Mouse (Mus musculus): Measurements from ENCODE around the gene Wdr18. TPM values are rescaled to one million over a fixed set of nuclear protein-coding genes. Genes with fewer than 3 reads are reported as not detected.

The Wdr18 gene
- polyA plus RNA-seq, 1 experiment from 2014 or later = 84.4 TPM

DNA sequence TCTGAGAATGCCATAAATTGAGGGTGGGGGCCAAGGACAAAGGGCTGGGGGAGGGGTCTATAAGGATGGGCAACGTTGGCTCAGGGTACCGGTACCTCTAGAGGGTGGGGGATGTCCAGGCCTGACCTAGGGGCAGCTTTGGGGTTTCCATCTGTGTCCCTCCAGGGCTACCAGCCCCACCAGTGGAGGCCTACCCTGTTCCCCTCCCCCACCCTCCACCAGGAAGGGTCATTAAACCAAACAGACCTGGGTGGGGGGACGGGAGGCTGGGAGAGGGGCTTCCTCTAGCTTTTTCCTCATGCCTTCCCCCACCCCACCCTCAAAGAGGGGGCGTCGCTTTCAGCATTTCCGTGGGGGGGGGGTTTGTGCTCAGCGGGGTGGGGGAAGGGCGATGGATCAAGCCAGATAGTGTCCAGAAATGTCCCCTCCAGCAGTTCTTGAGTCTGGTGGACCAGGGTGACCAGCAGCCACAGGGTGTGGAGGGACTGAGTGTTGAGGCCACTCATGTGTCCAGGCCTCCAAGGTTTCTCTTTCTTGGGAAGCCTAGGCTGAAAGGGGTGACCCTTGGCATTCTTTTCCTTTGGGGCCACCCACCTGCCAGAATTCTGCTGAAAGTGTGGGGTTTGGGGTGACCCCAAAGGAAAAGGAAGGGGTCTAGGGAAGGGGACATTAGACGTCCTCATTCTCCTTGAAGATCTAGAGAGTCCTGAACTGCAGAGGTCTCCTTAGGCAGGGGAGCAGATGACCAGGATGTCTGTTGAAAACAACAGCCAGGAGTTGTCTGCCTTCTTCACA, 30.8 kb upstream of the Wdr18 start:
- Histone ChIP-seq H3K9me3 (ENCODE audit: control insufficient read depth, low read length) (no peaks in the 10 kb centered on the region), H3K4me3 (ENCODE audit: control insufficient read depth in 1 of 2, insufficient read depth in 1 of 2, low read depth in 1 of 2, low read length in 2 of 2) (peak overlapping the region; percentile 89 to 93; a peak in 3 of 4 replicates), H3K27me3 (ENCODE audit: control insufficient read depth, insufficient read depth, low read length) (no peaks in the 10 kb centered on the region), H3K4me2 (ENCODE audit: low read length) (peak overlapping the region; percentile 83), H3K36me3 (ENCODE audit: control insufficient read depth, insufficient read depth, low read length) (peaks cover 27% of the 10 kb centered on the region), H3K9ac (ENCODE audit: low read length) (peak overlapping the region; percentile 95; the same call in 1 of the 2 replicates), H3K4me1 (ENCODE audit: control insufficient read depth in 2 of 2, insufficient read depth in 2 of 2, low read length in 2 of 2) (peaks cover 29 to 51% of the 10 kb centered on the region in 2 experiments), H3K27ac (replicated peaks in 1 of 2; ENCODE audit: control insufficient read depth in 1 of 2, insufficient read depth in 1 of 2, low read depth in 2 of 2, low read length in 2 of 2) (peak overlapping the region in 1 of 2 experiments; percentile 94; a peak in 2 of 4 replicates)
- WGBS = 20% methylated on average over 9 of the region's 9 CpGs
- ATAC-seq (ENCODE audit: insufficient number of reproducible peaks, insufficient read depth, low FRiP score, low read depth) = no peak

DNA sequence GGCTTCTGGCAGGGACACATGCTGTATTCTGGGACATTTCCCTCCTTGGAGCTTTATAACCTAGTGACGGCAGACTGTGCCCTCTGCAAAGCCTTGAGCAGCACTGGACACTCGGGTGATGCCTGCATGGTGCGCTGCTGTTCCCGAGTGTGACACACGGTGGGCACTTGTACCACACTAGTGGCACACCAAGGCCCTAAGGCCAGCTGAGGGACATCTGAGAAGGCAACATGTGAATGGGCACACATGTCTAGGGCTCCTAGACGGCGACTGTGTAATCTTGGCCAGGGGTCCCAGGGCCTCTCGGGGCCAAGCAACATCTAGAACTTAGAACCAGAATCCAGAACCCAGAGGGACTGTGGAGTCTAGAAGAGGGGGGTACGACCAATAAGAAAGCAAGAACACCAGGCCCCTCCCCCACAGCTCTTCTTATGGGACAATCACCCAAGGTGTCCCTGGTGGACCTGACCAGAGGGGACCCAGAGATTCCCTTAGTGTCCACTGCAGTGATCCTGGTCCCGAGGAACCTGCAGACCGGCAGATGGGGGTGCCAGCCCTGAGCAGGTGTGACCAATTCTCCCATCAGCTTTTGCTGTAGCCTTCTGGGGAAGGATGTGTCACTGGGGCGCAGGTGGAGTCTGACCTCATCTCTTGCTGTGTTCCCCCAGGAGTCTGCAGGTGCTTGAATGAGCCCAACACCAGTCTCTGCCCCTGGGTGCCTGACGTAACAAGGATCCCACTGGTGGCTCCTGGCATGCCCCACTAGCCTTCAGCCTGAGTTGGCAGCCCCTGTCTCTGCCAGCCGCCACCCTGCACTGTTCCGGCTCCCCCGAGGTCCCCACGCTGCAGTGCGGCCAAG, 29.8 kb upstream of the Wdr18 start:
- Histone ChIP-seq H3K4me2 (ENCODE audit: low read length) (no peak overlapping the region), H3K4me3 (ENCODE audit: control insufficient read depth in 1 of 2, insufficient read depth in 1 of 2, low read depth in 1 of 2, low read length in 2 of 2) (no peak overlapping the region), H3K9ac (ENCODE audit: low read length) (no peak overlapping the region), H3K27ac (replicated peaks in 1 of 2; ENCODE audit: control insufficient read depth in 1 of 2, insufficient read depth in 1 of 2, low read depth in 2 of 2, low read length in 2 of 2) (no peak overlapping the region), H3K4me1 (ENCODE audit: control insufficient read depth in 2 of 2, insufficient read depth in 2 of 2, low read length in 2 of 2) (peaks cover 32 to 57% of the 10 kb centered on the region in 2 experiments), H3K36me3 (ENCODE audit: control insufficient read depth, insufficient read depth, low read length) (peaks cover 33% of the 10 kb centered on the region), H3K27me3 (ENCODE audit: control insufficient read depth, insufficient read depth, low read length) (no peaks in the 10 kb centered on the region), H3K9me3 (ENCODE audit: control insufficient read depth, low read length) (no peaks in the 10 kb centered on the region)
- ATAC-seq (ENCODE audit: insufficient number of reproducible peaks, insufficient read depth, low FRiP score, low read depth) = no peak
- 87% methylated on average over 18 of the region's 18 CpGs for WGBS

- no peak overlapping the region for H3K4me2 ChIP-seq (ENCODE audit: low read length)
- whole genome bisulfite sequencing = 94% methylated on average over 16 of the region's 16 CpGs
- H3K27me3 ChIP-seq (ENCODE audit: control insufficient read depth, insufficient read depth, low read length) = no peaks in the 10 kb centered on the region
- H3K9me3 ChIP-seq (ENCODE audit: control insufficient read depth, low read length) = no peaks in the 10 kb centered on the region
- H3K4me3 ChIP-seq (ENCODE audit: control insufficient read depth in 1 of 2, insufficient read depth in 1 of 2, low read depth in 1 of 2, low read length in 2 of 2) = no peak overlapping the region
- ATAC-seq (ENCODE audit: insufficient number of reproducible peaks, insufficient read depth, low FRiP score, low read depth) = no peak
- peaks cover 37% of the 10 kb centered on the region for H3K36me3 ChIP-seq (ENCODE audit: control insufficient read depth, insufficient read depth, low read length)
- H3K4me1 ChIP-seq (ENCODE audit: control insufficient read depth in 2 of 2, insufficient read depth in 2 of 2, low read length in 2 of 2) = peaks cover 34 to 58% of the 10 kb centered on the region in 2 experiments
- H3K27ac ChIP-seq (replicated peaks in 1 of 2; ENCODE audit: control insufficient read depth in 1 of 2, insufficient read depth in 1 of 2, low read depth in 2 of 2, low read length in 2 of 2) = no peak overlapping the region
- H3K9ac ChIP-seq (ENCODE audit: low read length) = no peak overlapping the region
Observed at GRCm38 (mm10) chr10:79930826-79931186, 29.1 kb upstream of the Wdr18 start.

- H3K27me3 ChIP-seq (ENCODE audit: control insufficient read depth, insufficient read depth, low read length) = no peaks in the 10 kb centered on the region
- H3K4me2 ChIP-seq (ENCODE audit: low read length) = no peak overlapping the region
- no peak overlapping the region for H3K27ac ChIP-seq (replicated peaks in 1 of 2; ENCODE audit: control insufficient read depth in 1 of 2, insufficient read depth in 1 of 2, low read depth in 2 of 2, low read length in 2 of 2)
- peak overlapping the region; percentile 13; the same call in 1 of the 2 replicates for H3K9ac ChIP-seq (ENCODE audit: low read length)
- H3K4me1 ChIP-seq (ENCODE audit: control insufficient read depth in 2 of 2, insufficient read depth in 2 of 2, low read length in 2 of 2) = peaks cover 37 to 60% of the 10 kb centered on the region in 2 experiments
- H3K4me3 ChIP-seq (ENCODE audit: control insufficient read depth in 1 of 2, insufficient read depth in 1 of 2, low read depth in 1 of 2, low read length in 2 of 2) = no peak overlapping the region
- peaks cover 37% of the 10 kb centered on the region for H3K36me3 ChIP-seq (ENCODE audit: control insufficient read depth, insufficient read depth, low read length)
- H3K9me3 ChIP-seq (ENCODE audit: control insufficient read depth, low read length) = no peaks in the 10 kb centered on the region
- WGBS = 83% methylated on average over 9 of the region's 9 CpGs
- ATAC-seq (ENCODE audit: insufficient number of reproducible peaks, insufficient read depth, low FRiP score, low read depth) = no peak
Observed at GRCm38 (mm10) chr10:79931797-79932196, 28.2 kb upstream of the Wdr18 start.

DNA sequence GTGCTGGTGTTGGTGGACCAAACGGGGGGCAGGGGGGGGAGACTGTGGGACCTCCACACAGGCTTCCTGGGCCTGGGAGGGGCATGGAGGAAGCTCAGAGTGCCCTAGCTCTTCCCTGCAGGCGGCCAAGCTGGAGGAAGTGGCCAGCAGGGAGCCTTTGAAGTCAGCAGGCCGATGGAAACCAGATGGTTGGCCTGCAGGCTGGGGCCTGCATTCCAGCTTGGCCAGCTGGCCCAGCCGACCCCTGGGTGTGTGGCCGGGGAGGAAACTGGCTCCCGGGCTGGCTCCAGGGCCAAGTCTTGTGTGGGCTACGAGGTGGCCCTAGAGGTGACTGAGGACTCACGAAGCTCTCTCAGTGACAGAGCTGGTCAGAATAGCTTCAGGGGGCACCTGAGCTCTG, 27.2 kb upstream of the Wdr18 start:
- 10% methylated on average over 8 of the region's 8 CpGs for WGBS

DNA sequence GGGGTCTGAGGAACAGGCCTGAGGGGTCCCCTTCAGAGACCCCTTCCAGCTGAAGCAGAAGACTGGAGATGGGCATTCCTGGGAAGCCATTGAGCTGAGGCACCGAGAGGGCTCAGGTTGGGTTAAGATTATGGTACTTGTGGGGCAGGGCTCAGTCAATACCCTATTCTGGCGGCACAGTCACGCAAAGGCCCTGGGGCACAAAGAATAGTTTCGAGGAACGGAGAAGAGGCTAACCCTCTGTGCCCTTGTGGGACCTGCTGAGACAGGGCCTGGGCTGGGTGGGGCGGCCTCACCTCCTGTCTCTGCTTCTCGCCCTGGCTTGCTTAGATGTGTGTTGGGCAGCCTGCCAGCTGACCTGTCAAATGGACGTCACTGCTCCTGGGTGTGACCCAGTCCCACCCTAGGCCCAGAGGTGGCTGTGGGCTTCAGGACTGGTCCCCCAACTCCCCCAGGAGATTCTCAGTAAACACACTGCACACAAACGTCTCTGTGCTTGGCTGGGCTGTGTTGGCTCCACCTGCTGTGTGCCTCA, 26.7 kb upstream of the Wdr18 start:
- no peak overlapping the region for H3K4me3 ChIP-seq (ENCODE audit: control insufficient read depth in 1 of 2, insufficient read depth in 1 of 2, low read depth in 1 of 2, low read length in 2 of 2)
- 50% methylated on average over 9 of the region's 9 CpGs for WGBS
- peak overlapping the region; percentile 13; the same call in 1 of the 2 replicates for H3K9ac ChIP-seq (ENCODE audit: low read length)
- peaks cover 41% of the 10 kb centered on the region for H3K36me3 ChIP-seq (ENCODE audit: control insufficient read depth, insufficient read depth, low read length)
- H3K27me3 ChIP-seq (ENCODE audit: control insufficient read depth, insufficient read depth, low read length) = no peaks in the 10 kb centered on the region
- no peak for ATAC-seq (ENCODE audit: insufficient number of reproducible peaks, insufficient read depth, low FRiP score, low read depth)
- no peaks in the 10 kb centered on the region for H3K9me3 ChIP-seq (ENCODE audit: control insufficient read depth, low read length)
- H3K27ac ChIP-seq (replicated peaks in 1 of 2; ENCODE audit: control insufficient read depth in 1 of 2, insufficient read depth in 1 of 2, low read depth in 2 of 2, low read length in 2 of 2) = peak overlapping the region; percentile 6 to 31; a peak in 2 of 4 replicates
- H3K4me1 ChIP-seq (ENCODE audit: control insufficient read depth in 2 of 2, insufficient read depth in 2 of 2, low read length in 2 of 2) = peaks cover 44 to 74% of the 10 kb centered on the region in 2 experiments
- no peak overlapping the region for H3K4me2 ChIP-seq (ENCODE audit: low read length)

More for the DNA sequence above, 27.2 kb upstream of the Wdr18 start:
- no peak for ATAC-seq (ENCODE audit: insufficient number of reproducible peaks, insufficient read depth, low FRiP score, low read depth)
- H3K27me3 ChIP-seq (ENCODE audit: control insufficient read depth, insufficient read depth, low read length) = no peaks in the 10 kb centered on the region
- no peaks in the 10 kb centered on the region for H3K9me3 ChIP-seq (ENCODE audit: control insufficient read depth, low read length)
- H3K4me3 ChIP-seq (ENCODE audit: control insufficient read depth in 1 of 2, insufficient read depth in 1 of 2, low read depth in 1 of 2, low read length in 2 of 2) = no peak overlapping the region
- peaks cover 37% of the 10 kb centered on the region for H3K36me3 ChIP-seq (ENCODE audit: control insufficient read depth, insufficient read depth, low read length)
- H3K9ac ChIP-seq (ENCODE audit: low read length) = peak overlapping the region; percentile 13; the same call in 1 of the 2 replicates
- H3K4me1 ChIP-seq (ENCODE audit: control insufficient read depth in 2 of 2, insufficient read depth in 2 of 2, low read length in 2 of 2) = peaks cover 44 to 70% of the 10 kb centered on the region in 2 experiments
- peak overlapping the region; percentile 6 to 31; a peak in 2 of 4 replicates for H3K27ac ChIP-seq (replicated peaks in 1 of 2; ENCODE audit: control insufficient read depth in 1 of 2, insufficient read depth in 1 of 2, low read depth in 2 of 2, low read length in 2 of 2)
- no peak overlapping the region for H3K4me2 ChIP-seq (ENCODE audit: low read length)

DNA sequence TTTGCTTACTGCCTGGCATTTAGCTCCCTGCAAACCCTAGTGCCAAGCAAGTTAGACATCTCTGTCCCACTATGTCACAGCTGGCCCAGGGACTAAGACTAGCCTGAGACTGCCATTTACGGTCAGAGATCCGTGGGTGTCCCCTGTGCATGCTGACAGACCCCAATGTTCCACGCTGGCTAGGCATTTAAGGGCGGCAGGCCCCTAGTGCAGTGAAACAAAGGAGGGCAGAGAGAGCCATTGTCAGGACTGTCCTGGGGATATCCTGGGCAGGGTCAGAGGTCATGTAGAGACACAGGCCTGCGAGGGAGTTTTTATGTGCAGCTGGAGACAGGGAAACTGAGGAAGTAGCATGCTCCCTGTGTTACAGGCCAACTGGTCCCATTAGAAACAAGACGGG, 26.1 kb upstream of the Wdr18 start:
- H3K9me3 ChIP-seq (ENCODE audit: control insufficient read depth, low read length) = no peaks in the 10 kb centered on the region
- 0 out of 2 replicates have a peak overlapping the region, but pooled peaks have one; percentile 18 for H3K4me2 ChIP-seq (ENCODE audit: low read length)
- no peak overlapping the region for H3K4me3 ChIP-seq (ENCODE audit: control insufficient read depth in 1 of 2, insufficient read depth in 1 of 2, low read depth in 1 of 2, low read length in 2 of 2)
- 77% methylated on average over 6 of the region's 6 CpGs for WGBS
- H3K27me3 ChIP-seq (ENCODE audit: control insufficient read depth, insufficient read depth, low read length) = no peaks in the 10 kb centered on the region
- no peak for ATAC-seq (ENCODE audit: insufficient number of reproducible peaks, insufficient read depth, low FRiP score, low read depth)
- peaks cover 41 to 69% of the 10 kb centered on the region in 2 experiments for H3K4me1 ChIP-seq (ENCODE audit: control insufficient read depth in 2 of 2, insufficient read depth in 2 of 2, low read length in 2 of 2)
- H3K36me3 ChIP-seq (ENCODE audit: control insufficient read depth, insufficient read depth, low read length) = peaks cover 41% of the 10 kb centered on the region
- H3K27ac ChIP-seq (replicated peaks in 1 of 2; ENCODE audit: control insufficient read depth in 1 of 2, insufficient read depth in 1 of 2, low read depth in 2 of 2, low read length in 2 of 2) = 0 out of 4 replicates have a peak overlapping the region, but pooled peaks of 1 of the 2 experiments have one; percentile 1
- H3K9ac ChIP-seq (ENCODE audit: low read length) = no peak overlapping the region
